Mouse (Mus musculus) 416B (cell line): ENCODE measurements at regions not wholly inside any gene's neighbourhood (a gene's known extent, or its start where the extent isn't known, plus 50 kb on each side); places are given as distances from the start of the nearest gene placed in this dataset.

ENCODE experiments used
- DNase-seq: peaks from one replicate; pipeline ENCODE4 v3.0.0; 2011; ENCODE audit warnings: low read depth

DNA sequence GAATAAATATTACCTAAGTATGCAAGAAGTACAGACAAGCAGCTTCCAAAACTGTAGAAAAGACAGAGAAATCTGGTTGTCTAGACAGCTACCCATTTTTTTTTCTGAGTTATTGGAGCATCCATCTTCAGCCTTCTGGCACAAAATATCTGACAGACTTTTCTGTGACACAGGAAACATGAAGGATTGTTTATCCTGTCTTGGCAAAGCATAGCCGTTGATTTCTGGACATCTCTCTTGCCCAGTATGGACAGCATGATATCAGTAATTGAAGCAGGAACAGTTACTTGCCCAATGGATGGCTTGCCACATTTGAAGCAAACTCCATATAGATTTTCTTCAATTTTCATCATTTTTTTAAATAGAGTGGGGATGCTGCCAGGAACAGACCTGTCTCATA is 96.1 kb upstream of the Naaladl2 start:
- no peak for DNase-seq

DNA sequence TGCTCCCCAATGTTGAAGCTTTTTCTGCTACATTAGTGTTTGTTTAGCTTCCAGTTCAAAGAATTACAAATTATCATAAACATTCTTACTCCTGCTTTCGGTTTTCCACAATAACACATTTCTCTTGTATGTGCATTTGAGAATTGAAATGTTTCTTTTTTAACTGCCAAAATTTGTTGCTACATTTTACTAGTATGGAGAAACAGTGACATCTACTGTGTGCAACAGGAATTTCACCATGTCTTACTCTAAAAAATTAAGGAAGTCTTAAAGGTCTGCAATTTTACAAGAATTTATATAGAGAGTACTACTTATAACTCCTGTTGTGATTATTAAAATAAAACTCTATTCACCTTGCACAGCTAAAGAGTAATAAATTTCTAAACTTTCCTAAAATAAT is 76.5 kb upstream of the Naaladl2 start:
- peak; percentile 64 for DNase-seq

DNA sequence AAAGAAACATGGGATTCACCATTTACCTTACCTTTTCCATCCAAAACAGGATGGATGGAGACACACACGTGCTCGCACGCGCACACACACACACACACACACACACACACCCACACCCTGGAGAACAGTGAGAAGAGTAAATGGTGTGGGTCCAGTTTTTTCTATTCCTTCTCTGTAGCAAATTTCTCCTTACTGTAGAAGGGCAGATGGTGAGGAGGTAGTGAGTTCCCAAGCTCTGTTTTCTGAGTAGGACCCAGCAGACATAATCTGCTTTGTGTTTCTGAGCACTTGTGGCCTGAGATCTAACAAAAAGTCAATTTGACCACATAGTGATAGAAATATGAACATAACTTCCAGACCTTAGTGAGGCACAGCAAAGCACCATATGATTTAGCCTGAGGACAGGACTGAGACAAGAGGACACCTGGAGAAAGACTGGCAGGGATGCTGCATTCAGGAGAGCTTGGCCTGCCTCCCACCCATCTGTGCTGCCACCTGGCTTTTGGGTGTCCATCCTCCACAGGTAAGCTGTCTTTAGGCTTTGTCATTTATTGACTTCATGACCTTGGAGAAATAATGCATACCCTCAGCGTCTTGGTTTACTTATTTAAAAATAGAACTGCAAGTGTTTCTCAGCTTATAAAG is 64.1 kb upstream of the Naaladl2 start:
- DNase-seq, result no peak
